Mouse (Mus musculus): ENCODE measurements around the gene Il17rd. TPM values are rescaled to one million over a fixed set of nuclear protein-coding genes. Genes with fewer than 3 reads are reported as not detected.

The Il17rd gene
- polyA plus RNA-seq, 2 experiments, result 6.0 to 15.4 TPM

DNA sequence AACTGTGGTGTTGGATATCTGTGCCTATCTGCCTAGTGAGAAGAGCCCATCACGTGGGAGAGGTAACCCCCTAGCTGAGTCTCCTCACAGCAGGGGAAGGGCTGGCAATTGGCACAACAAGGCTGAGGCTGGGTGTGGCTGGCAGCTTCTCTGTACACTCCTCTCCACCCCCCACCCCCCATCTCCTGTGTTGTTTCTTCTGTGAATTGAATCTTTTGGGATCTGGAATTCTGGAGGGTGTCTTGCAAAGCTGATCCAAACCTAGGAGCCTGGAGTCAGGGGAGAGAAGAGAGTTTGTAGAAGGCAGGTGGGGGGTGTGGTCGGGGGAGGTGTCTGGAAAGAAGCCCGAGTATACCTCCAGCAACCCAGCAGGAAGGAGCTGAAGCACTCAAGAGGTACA, 102.7 kb downstream of the Il17rd start:
- ATAC-seq (ENCODE audit: low FRiP score, low read depth), result no peak

DNA sequence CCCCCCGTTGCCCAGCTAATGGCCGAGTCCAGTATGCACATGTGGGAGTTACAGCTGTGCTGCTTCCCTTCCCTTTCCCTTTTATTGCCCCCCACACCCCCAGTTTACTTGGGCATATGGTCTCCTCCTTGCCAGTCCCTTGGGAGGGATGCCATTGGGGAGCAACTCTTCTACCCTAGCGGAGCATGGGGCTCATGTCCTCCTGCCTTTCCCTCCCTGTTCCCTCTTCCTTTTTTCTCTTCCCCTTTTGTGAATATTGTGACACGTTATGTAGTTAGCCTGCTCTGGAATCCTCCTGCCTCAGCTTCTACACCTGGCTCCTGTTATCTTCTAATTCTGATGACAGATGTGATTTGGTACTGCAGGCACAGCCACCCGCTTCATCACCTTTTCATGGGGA, 103.9 kb downstream of the Il17rd start:
- no peak overlapping the region for H3K4me3 ChIP-seq (replicated peaks; ENCODE audit: low read length)
- no peaks in the 10 kb centered on the region for H3K27me3 ChIP-seq (ENCODE audit: control insufficient read depth, insufficient read depth, low read length)
- H3K36me3 ChIP-seq (ENCODE audit: control insufficient read depth, insufficient read depth, low read length), result no peaks in the 10 kb centered on the region
- no peak overlapping the region for H3K27ac ChIP-seq (replicated peaks; ENCODE audit: low read depth, low read length)
- no peak for DNase-seq (ENCODE audit: low spot score)
- no peak for ATAC-seq (ENCODE audit: low FRiP score, low read depth)
- H3K9ac ChIP-seq (ENCODE audit: low read depth, low read length, severe bottlenecking), result no peak overlapping the region
- WGBS, result 86% methylated on average over 5 of the region's 5 CpGs
- peaks cover 12% of the 10 kb centered on the region for H3K4me1 ChIP-seq (ENCODE audit: control insufficient read depth, insufficient read depth, low read length)
- no peaks in the 10 kb centered on the region for H3K9me3 ChIP-seq (ENCODE audit: control insufficient read depth, low read length)
- TF ChIP-seq POLR2A (IDR thresholded peaks at IDR 0.05; ENCODE audit: borderline replicate concordance, extremely low read depth, insufficient read depth, insufficient read length), result no peak
- H3K4me2 ChIP-seq (replicated peaks; ENCODE audit: low read depth, low read length, severe bottlenecking), result no peak overlapping the region

More for the DNA sequence above, 102.7 kb downstream of the Il17rd start:
- Histone ChIP-seq H3K9ac (ENCODE audit: low read depth, low read length, severe bottlenecking) (no peak overlapping the region), H3K4me2 (replicated peaks; ENCODE audit: low read depth, low read length, severe bottlenecking) (no peak overlapping the region), H3K9me3 (ENCODE audit: control insufficient read depth, low read length) (no peaks in the 10 kb centered on the region), H3K4me1 (ENCODE audit: control insufficient read depth, insufficient read depth, low read length) (peaks cover 12% of the 10 kb centered on the region), H3K4me3 (replicated peaks; ENCODE audit: low read length) (no peak overlapping the region), H3K36me3 (ENCODE audit: control insufficient read depth, insufficient read depth, low read length) (no peaks in the 10 kb centered on the region), H3K27me3 (ENCODE audit: control insufficient read depth, insufficient read depth, low read length) (no peaks in the 10 kb centered on the region), H3K27ac (replicated peaks; ENCODE audit: low read depth, low read length) (no peak overlapping the region)
- no peak for TF ChIP-seq POLR2A (IDR thresholded peaks at IDR 0.05; ENCODE audit: borderline replicate concordance, extremely low read depth, insufficient read depth, insufficient read length)
- DNase-seq (ENCODE audit: low spot score), result no peak
- 20% methylated on average over 3 of the region's 3 CpGs for WGBS

DNA sequence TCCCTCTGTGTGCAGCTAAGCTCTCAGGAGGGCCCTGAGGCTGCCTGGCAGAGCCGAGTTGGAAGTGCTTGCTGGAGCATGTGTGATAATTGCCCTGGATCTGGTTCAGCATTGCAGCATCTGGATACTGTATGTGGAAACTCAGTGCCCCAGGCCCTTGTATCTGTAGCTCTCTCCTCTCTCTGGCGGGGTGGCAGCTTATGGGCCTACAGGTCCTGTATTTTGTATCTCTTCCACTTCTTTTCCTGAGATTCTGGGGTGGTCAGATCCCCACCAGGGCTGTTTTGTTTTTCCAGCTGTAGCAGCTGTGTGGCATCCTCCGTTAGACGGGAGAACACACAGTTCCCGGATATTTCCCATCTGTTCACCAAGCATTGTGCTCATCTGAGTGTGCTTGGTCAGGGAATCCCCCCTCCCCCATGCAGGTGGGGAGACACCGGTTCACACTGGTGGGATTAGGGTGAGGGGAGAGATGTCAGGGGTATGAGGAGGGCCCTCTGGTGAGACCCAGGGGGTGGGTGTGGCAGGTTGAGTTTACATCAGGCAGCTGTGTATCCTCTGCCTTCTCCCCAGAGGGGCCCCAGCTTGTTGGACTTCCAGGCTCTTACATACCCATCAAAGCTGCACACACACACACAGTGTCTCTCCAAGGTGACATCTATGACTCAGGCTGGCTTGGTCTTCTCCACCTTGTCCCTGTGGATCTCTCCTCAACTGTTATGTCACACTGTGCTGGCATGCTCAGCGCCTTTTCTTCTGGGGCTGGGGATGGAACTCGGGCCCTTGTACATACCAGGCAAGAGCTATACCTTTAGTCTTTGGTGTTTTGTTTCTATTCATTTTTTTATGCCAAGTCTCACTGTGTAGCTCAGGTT, 106.7 kb downstream of the Il17rd start:
- 0 out of 2 replicates have a peak overlapping the region, but pooled peaks have one; percentile 8 for H3K27ac ChIP-seq (replicated peaks; ENCODE audit: low read depth, low read length)
- no peaks in the 10 kb centered on the region for H3K36me3 ChIP-seq (ENCODE audit: control insufficient read depth, insufficient read depth, low read length)
- H3K9me3 ChIP-seq (ENCODE audit: control insufficient read depth, low read length), result no peaks in the 10 kb centered on the region
- peak; percentile 57 for DNase-seq (ENCODE audit: low spot score)
- no peak for ATAC-seq (ENCODE audit: low FRiP score, low read depth)
- no peaks in the 10 kb centered on the region for H3K27me3 ChIP-seq (ENCODE audit: control insufficient read depth, insufficient read depth, low read length)
- H3K4me2 ChIP-seq (replicated peaks; ENCODE audit: low read depth, low read length, severe bottlenecking), result no peak overlapping the region
- peaks cover 17% of the 10 kb centered on the region for H3K4me1 ChIP-seq (ENCODE audit: control insufficient read depth, insufficient read depth, low read length)
- TF ChIP-seq POLR2A (IDR thresholded peaks at IDR 0.05; ENCODE audit: borderline replicate concordance, extremely low read depth, insufficient read depth, insufficient read length), result no peak
- no peak overlapping the region for H3K9ac ChIP-seq (ENCODE audit: low read depth, low read length, severe bottlenecking)
- WGBS, result 45% methylated on average over 8 of the region's 8 CpGs
- no peak overlapping the region for H3K4me3 ChIP-seq (replicated peaks; ENCODE audit: low read length)

DNA sequence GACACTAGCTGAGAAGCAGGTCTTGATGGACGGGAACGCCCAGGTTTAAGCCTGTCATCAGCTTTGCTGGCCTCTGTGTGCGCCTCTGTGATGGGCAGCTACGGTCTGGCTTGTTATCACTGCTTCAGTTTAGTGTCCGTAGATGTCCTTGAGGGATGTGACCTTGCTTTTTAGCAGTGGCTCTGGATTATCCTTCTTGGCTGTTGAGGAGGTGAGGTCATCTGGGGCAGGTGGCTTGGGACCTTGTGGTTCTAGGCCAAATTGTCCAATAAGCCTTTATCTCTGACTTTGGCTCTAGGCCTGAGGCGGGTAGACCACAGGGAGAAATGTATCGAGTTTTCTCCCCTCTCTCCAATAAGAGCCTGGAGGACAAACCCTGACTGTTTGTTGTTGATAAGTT, 109.0 kb downstream of the Il17rd start:
- WGBS, result 90% methylated on average over 7 of the region's 7 CpGs
- H3K4me1 ChIP-seq (ENCODE audit: control insufficient read depth, insufficient read depth, low read length), result peaks cover 28% of the 10 kb centered on the region
- no peak overlapping the region for H3K4me2 ChIP-seq (replicated peaks; ENCODE audit: low read depth, low read length, severe bottlenecking)
- H3K9ac ChIP-seq (ENCODE audit: low read depth, low read length, severe bottlenecking), result no peak overlapping the region
- H3K27me3 ChIP-seq (ENCODE audit: control insufficient read depth, insufficient read depth, low read length), result no peaks in the 10 kb centered on the region
- no peak overlapping the region for H3K4me3 ChIP-seq (replicated peaks; ENCODE audit: low read length)
- no peaks in the 10 kb centered on the region for H3K36me3 ChIP-seq (ENCODE audit: control insufficient read depth, insufficient read depth, low read length)
- DNase-seq (ENCODE audit: low spot score), result no peak
- no peak for ATAC-seq (ENCODE audit: low FRiP score, low read depth)
- H3K27ac ChIP-seq (replicated peaks; ENCODE audit: low read depth, low read length), result no peak overlapping the region
- no peaks in the 10 kb centered on the region for H3K9me3 ChIP-seq (ENCODE audit: control insufficient read depth, low read length)
- TF ChIP-seq POLR2A (IDR thresholded peaks at IDR 0.05; ENCODE audit: borderline replicate concordance, extremely low read depth, insufficient read depth, insufficient read length), result no peak

DNA sequence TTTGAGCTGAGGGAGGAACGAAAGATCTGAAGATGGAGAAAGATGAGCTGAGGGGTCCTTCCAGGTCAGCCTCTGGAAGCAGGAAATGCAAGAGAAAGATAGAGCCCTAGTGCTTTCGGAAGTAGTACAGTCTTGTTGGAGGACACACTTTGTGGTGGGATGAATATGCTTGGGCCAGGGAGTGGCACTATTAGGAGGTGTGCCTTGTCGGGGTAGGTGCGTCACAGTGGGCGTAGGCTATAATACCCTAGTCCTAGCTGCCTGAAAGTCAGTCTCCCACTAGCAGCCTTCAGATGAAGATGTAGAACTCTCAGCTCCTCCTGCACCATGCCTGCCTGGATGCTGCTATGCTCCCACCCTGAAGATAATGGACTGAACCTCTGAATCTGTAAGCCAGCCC, 110.7 kb downstream of the Il17rd start:
- no peak for TF ChIP-seq POLR2A (IDR thresholded peaks at IDR 0.05; ENCODE audit: borderline replicate concordance, extremely low read depth, insufficient read depth, insufficient read length)

More for the DNA sequence above, 110.7 kb downstream of the Il17rd start:
- no peak for DNase-seq (ENCODE audit: low spot score)
- no peak overlapping the region for H3K9ac ChIP-seq (ENCODE audit: low read depth, low read length, severe bottlenecking)
- no peaks in the 10 kb centered on the region for H3K27me3 ChIP-seq (ENCODE audit: control insufficient read depth, insufficient read depth, low read length)
- H3K4me1 ChIP-seq (ENCODE audit: control insufficient read depth, insufficient read depth, low read length), result peaks cover 24% of the 10 kb centered on the region
- no peak overlapping the region for H3K4me3 ChIP-seq (replicated peaks; ENCODE audit: low read length)
- H3K4me2 ChIP-seq (replicated peaks; ENCODE audit: low read depth, low read length, severe bottlenecking), result no peak overlapping the region
- no peak for ATAC-seq (ENCODE audit: low FRiP score, low read depth)
- no peaks in the 10 kb centered on the region for H3K36me3 ChIP-seq (ENCODE audit: control insufficient read depth, insufficient read depth, low read length)
- no peaks in the 10 kb centered on the region for H3K9me3 ChIP-seq (ENCODE audit: control insufficient read depth, low read length)
- 96% methylated on average over 5 of the region's 5 CpGs for WGBS
- no peak overlapping the region for H3K27ac ChIP-seq (replicated peaks; ENCODE audit: low read depth, low read length)
